Mouse (Mus musculus) kidney, adult 11 months (tissue): ENCODE data around the gene Inpp4b.

Experiments used
- DNase-seq: peaks from one replicate; pipeline ENCODE4 v3.0.0; 2022

Gene Inpp4b

DNA sequence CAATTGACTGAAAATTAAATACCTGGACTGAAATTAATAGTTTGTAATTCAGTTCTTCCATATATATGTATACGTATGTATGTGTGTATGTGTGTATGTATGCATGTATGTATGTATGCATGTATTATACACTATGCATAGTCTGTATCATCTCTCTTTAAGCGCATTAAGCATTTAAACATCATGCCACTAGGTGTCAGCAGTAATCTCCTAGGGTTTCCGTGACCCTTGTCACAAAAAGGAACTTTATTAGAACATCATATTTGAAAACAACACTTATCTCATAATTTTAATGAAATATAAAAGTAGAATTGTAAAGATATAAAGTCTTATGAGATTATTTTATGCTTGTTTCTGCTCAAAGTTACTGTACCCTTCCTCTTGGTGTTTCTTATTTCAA is 136.3 kb downstream of the Inpp4b start:
- DNase-seq: no peak

- DNase-seq: no peak
Measured at GRCm38 (mm10) chr8:81483834-81484233, 141.5 kb downstream of the Inpp4b start.

DNA sequence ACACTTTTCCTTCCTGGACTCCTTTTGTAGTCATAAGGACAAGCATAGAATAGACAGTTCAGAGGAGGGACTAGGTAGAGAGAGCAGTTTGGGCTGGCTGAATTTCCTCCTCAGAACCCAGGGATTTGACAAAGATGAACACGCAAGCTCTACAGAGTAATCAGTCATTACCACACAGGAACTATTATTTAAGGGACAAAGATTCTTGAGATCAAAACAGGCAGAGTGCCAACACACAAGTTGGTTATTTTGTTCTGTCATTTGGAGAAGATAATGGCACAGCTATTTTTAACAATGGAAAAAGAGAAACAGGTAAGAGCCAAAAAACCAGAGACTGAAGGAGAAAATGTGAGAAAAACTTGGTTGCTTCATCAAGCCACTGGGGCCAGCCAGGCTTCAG is 143.3 kb downstream of the Inpp4b start:
- no peak for DNase-seq

DNA sequence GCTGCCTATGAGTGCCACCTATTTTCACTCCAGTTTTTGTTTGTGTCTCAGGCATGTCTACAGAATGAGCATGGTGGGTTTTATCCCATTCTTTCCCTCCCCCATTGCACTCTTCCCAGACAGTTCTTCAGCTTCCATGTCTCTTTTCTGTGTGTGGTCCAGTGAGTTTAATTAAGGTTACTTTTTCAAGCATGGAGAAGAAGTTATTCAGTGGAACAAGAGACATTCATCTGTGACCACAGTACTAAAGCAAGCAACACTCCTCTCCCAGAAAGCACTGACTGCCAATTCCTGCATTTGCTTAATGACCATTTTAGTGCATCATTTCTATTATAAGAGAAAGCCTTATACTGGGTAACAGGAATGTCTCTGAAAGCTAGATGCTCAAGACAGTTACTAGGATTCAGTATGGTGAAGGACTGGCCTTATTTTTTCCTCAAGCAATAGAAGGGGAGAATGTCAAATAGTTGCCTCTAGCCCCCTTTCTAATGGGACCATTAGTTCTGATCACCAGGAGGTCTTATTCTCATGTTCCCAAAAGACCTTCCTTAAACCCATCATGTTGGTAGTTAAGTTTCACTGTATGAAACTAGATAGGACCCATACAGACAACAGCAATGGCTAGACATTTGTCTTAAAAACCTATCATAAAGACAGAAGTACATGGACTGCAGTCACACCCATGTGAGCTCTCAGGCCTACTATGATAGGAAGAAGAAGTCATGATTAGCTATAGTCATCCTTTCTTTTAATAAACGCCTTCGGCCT is 147.7 kb downstream of the Inpp4b start:
- no peak for DNase-seq

GRCm38 (mm10) chr8:81491097-81491705 is 148.8 kb downstream of the Inpp4b start:
- DNase-seq: no peak

- DNase-seq: no peak
Measured at GRCm38 (mm10) chr8:81491706-81492204, 149.4 kb downstream of the Inpp4b start.

GRCm38 (mm10) chr8:81494823-81495222 is 152.5 kb downstream of the Inpp4b start:
- DNase-seq: no peak

DNA sequence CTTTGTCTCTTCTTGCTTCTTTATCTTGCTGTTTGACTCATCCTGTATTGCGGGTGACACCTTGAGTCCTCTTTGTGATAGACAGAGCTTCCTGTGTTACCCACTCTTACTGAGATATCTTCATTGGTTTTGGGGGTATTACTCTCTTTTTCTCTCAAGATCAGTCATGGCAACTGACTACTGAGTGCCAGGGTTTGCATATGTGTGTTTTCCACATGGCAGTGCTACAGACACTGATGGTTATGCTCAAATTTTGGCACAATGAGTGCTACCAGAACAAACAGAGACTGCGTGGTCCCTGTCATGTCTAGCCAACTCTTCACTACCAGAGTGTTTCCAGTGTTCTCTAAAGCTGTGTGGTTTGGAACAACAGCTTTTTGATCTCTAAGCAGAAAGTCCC is 155.3 kb downstream of the Inpp4b start:
- no peak for DNase-seq

GRCm38 (mm10) chr8:81502216-81502615 is 159.9 kb downstream of the Inpp4b start:
- DNase-seq: no peak

GRCm38 (mm10) chr8:81502982-81503381 is 160.6 kb downstream of the Inpp4b start:
- DNase-seq: no peak

DNA sequence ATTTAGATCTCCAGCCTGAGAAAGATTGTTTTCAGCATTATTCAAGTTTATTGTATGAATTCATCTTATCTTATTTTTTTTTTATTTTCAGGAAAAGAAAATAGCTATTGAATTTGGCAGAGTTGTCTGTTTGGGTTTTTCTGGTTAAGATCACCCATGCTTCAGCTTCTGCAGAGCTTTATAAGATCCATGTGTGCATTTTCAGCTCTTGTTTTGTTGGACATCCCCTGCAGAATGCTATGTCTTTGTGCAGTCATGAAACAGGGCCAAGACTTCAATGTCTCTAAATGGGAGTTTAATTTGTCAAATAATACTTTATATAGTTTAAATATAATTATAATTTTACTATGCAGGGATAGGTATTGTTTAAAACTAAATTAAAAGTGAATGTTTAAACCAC is 170.5 kb downstream of the Inpp4b start:
- no peak for DNase-seq

DNA sequence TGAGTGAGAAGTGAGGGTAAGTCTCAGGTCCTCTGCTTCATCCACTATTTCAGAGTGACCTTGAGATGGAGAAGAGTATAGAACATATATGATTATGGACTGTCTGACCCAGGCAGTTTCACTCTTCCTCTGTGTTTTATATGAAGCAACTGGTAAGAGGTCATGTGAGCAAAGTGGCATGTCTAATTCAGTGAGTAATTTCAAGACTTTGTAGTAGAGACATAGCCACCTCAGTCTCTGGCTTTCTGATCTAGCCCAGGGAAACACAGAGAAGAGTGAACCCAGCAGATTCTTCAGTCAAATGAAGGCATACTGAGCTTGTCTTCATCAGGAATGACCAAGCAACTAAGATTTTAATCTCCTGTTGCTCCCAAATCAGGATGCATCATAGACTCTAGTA is 172.1 kb downstream of the Inpp4b start:
- no peak for DNase-seq

GRCm38 (mm10) chr8:81522085-81522484 is 179.7 kb downstream of the Inpp4b start:
- DNase-seq: no peak

DNA sequence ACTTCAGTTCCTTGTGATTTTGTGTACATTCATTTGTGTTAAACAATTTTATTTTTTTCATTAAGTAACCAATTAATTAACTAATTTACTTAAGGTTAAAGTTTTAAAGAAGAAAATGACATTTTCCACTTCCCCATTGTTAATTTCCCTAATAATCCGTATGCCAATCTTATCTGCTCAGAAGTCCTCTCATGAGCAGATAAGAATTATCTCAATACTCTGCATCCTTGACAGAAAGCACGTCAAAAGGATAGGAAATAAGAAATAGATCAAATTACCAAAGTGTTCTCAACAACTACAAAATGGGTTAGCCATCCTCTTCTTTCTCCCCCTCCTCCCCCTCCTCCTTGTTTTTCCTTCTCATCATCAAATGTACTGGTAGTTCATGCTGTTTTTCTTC is 182.2 kb downstream of the Inpp4b start:
- no peak for DNase-seq

- DNase-seq: no peak
Measured at GRCm38 (mm10) chr8:81527661-81528060, 185.3 kb downstream of the Inpp4b start.

GRCm38 (mm10) chr8:81538310-81538709 is 196.0 kb downstream of the Inpp4b start:
- DNase-seq: no peak

DNA sequence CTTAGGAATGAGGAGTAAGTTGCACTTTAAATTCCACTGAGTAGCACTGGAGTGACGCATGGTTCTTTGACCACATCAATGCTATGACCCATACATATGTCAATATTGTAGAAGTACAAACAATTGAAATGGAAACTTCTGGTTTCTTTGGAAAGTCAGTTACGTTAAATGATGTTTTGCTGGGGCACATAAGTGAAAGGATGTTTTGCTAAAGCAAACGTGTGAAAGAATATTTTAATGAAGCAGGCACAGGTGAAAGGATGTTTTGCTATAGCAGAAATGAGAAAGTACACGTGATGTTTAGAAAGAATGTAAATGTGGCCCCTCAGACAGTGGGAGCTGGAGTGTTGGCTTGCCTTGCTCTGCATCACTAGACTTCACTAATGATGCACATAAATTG is 216.2 kb downstream of the Inpp4b start:
- no peak for DNase-seq

- no peak for DNase-seq
Measured at GRCm38 (mm10) chr8:81562405-81562804, 220.0 kb downstream of the Inpp4b start.

DNA sequence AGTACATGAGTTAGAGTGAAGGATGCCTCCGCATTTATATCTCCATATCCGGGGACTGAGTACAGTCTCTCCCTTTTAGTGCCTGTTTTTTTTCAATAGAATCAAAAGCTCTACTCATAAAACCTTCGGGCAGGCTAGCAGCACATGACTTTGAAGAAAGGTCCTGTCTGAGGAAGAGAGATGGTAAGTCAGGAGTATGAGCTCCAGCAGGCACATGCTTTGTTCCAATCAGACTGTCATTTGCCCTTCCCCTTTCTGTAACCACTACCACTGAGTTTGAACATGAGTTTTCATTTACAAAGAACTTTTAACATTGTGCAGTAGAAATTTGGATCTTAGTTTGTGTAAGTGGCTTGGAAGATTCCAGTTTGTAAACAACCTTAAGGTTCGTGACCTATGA is 223.1 kb downstream of the Inpp4b start:
- no peak for DNase-seq

DNA sequence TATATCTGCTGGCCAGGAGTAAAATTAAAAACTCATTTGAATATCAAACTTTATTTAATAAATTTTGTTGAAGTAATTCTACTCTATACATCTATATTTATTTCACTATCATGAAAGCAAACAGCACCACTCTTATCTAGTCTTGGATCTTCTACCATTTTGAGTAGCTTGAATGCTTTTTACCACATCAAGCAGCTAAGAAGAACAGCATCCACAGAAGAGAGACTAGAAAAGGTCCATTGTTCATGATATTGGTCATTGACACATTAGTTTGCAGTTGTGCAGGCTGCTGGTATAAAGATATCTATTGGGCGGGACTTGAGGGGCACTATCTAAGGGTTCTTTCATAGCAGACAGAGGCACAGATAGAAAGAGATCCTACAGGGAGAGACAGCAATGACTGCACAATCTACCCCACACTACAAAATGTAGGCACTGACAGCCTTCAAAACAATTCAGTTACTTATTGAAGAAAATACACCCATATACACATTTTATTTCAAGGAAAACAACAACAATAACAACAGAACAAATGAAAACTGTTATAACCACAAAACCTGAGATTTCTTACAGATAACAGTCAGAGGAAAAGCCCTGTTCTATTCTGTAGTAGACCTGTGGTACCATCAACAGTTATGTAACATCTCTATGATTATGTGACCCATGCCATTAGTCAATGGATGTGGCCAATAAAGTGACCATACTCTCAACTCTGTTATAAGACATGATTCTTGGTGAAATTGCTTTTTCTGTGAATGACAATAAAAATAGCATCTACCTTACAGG is 230.2 kb downstream of the Inpp4b start:
- no peak for DNase-seq

GRCm38 (mm10) chr8:81575268-81575917 is 233.0 kb downstream of the Inpp4b start:
- DNase-seq: no peak

DNA sequence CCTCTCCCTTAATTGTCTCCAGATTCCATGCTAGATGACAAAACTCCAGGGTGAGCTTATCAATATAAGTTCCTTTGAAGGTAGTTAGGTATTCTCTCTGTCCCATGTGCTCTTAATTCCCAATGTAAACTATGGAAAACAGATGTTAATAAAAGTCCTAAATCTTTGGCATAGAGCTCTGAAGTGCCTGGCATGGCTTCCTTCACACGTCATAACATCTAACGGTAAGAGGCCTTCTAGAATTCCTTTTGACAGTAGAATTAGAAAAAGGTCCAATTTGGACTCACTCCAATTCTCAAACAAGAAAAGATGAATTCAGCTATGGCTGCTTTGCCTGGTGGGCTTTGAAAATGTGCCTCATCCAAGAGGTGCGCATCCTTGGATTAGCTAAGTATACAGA is 236.6 kb downstream of the Inpp4b start:
- no peak for DNase-seq

- peak; percentile 75 for DNase-seq
Measured at GRCm38 (mm10) chr8:81581817-81582437, 239.6 kb downstream of the Inpp4b start.
